Mouse (Mus musculus): Measurements from ENCODE around the gene Pygo1. TPM values are rescaled to one million over a fixed set of nuclear protein-coding genes. Genes with fewer than 3 reads are reported as not detected.

Gene Pygo1
- not detected for total RNA-seq (2023)

GRCm38 (mm10) chr9:72925021-72925934, at the start of gene Pygo1:
TSS of gene Pygo1 (plus strand) at chr9:72925645.

DNA sequence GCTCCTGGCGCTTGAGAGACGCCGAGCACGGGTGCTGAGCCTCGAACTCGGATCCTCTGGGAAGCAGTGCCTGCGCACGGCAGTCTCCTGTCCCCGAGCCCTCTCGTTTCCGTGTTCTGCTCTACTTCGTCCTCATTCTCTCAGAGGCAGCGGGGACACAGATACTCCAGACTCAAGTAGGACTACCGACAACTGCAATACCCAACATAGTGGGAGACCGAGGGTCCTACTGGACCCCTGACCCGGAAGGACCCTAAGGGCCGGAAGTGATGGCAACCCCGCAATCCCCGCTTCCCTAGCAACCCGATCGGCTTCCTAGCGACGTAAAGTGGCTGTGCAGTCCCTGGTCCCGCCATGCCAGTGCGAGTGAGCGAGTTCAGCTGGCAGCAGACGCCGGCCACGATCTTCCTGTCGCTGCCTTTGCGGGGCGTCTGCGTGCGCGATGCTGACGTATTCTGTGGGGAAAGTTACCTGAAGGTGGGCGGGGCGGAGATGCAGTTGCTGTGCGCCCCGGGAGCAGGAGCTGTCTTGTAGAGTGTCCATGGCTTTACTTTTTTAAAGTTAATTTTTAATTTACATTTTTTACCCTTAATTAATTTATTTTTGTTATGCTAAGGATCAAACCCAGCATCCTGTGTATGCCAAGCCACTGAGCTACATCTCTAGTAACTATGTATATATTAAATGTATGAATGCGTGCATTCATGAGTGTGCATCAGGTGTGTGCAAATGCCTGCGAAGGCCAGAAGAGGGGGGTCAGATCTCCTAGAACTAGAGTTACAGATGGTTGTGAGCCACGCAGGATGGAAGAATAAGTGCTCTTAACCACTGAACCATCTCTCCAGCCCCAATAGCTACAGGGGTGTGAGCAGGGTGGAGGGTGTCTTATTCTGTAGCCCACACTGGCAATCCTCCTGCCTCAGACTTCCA, 33.3 kb downstream of the Pygo1 start, which contains the start of the genes Dyx1c1 and Gm44503:
Gene Dyx1c1, plus strand, starts transcription at position 265 of the 930 bp plus-strand sequence.
Gene Gm44503, plus strand, starts transcription at position 332 of the 930 bp plus-strand sequence.

DNA sequence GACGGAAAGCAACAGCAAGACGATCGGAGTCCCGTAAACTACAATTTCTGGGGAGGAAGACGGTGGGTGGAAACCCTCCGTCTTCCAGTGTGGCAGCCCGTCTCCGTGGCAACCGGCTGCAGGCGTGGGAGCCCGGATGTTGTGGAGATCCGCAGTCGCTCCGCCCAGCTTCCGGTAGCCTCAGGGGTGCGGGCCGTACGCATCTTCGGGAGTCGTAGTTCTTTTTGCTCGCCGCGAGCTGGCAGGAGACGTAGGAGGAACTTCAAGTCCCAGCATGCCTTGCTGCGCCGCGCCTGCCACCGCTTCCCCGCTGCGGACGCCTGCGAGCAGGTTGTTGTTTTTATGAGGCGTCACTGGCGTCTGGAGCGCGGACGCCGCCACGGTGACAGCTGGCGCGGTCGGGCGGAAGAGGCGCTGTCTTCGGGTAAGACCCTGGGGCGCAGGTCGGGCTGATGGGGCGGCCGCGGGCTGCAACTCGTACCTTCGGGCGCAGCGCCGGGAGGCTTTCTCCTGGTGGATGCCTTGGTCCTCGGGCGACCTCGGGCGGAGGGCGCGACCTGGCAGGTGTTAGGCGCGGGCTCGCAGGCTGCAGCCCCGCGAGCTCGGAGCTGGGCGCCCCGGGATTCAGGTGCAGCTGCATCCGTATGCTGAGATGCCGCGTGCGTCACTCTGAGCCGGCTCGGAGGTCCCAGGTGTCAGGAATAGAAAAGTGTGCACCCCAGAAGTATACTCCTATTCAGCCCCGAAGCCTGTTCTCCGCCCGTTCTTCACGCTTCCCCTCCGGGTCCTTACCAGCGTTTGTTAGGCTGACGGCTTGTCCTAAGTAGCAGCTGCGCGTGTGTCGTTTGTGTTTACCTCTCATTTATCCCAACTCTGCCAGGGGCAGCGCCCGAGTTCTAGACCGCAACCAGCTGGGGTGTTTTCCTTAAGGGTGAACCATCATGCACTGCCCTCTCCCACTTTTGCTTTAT, 60.1 kb downstream of the Pygo1 start, which contains the start of the genes Ccpg1os and Ccpg1:
Gene Ccpg1os, minus strand, starts transcription at position 133 of the 971 bp plus-strand sequence.
Gene Ccpg1, plus strand, starts transcription at position 180 of the 971 bp plus-strand sequence.

Other genes starting within 250 kb of the Pygo1 start
- gene Prtg, start 118.8 kb upstream of the Pygo1 start, total RNA-seq (2023), result not detected
- gene Dyx1c1, start 33.1 kb downstream of the Pygo1 start, total RNA-seq (2023), result 3.5 TPM
- gene Gm44503, start 33.2 kb downstream of the Pygo1 start, total RNA-seq (2023), result not detected
- 4.8 TPM for gene Ccpg1os, start 59.7 kb downstream of the Pygo1 start, total RNA-seq (2023)
- gene Ccpg1, start 59.8 kb downstream of the Pygo1 start, total RNA-seq (2023), result 245 TPM
- 14.0 TPM for gene Pigb, start 114.7 kb downstream of the Pygo1 start, total RNA-seq (2023)
- gene Rab27a, start 119.2 kb downstream of the Pygo1 start, total RNA-seq (2023), result 47.3 TPM
- gene Khdc3, start 176.2 kb downstream of the Pygo1 start, total RNA-seq (2023), result 9.4 TPM
- not detected for gene Gm20509, start 176.8 kb downstream of the Pygo1 start, total RNA-seq (2023)
- gene Rsl24d1, start 187.8 kb downstream of the Pygo1 start, total RNA-seq (2023), result 75.0 TPM

Data from CD4-positive naive resting alpha-beta T cell, adult 76 days (primary cell).